In genomic region chr7:119443849-119444248, GRCm38 (mm10) we compare ENCODE assay signal across 19 mouse cellular contexts. TPM values are rescaled to one million over a fixed set of nuclear protein-coding genes. Genes with fewer than 3 reads are reported as not detected.
A peak's percentile ranks its signal among the peaks of the same experiment; 100 is the strongest.
DNase-seq lines count a peak whose midpoint lies in the region; ATAC-seq and TF ChIP-seq lines count a peak whose summit lies in the region.
"Had no signal": no experiment of that assay in that cellular context is flagged by ENCODE, and none has a peak within 500 bp of the region (broad histone marks: within the 10 kb centered on the region; RNA-seq: fewer than 3 reads in every experiment).

No protein-coding gene starts in this region.

- no peak overlapping the region for H3K9ac ChIP-seq in forebrain, postnatal 0 days
- H3K9ac ChIP-seq in forebrain, embryonic 13.5 days = no peak overlapping the region
- H3K9ac ChIP-seq in MEL (ENCODE audit: control insufficient read depth, low read depth, low read length, poor library complexity, severe bottlenecking) = no peak overlapping the region
- H3K9ac ChIP-seq: lung, embryonic 15.5 days had no signal

- intact Hi-C loops in left cerebral cortex, postnatal 14 days (cut with DNase I) = loop anchor here (5.0 to 10.0 kb wide), 3 partner anchors 71 to 679 kb away; partner anchors contain the start of gene Acsm5
- intact Hi-C loops in left cerebral cortex, postnatal 36 days (cut with DNase I) = loop anchor here (2.0 kb wide), 2 partner anchors 17 to 427 kb away; no protein-coding TSS in a partner anchor

- no peak overlapping the region for H3K27ac ChIP-seq in forebrain, postnatal 0 days (ENCODE audit: low read depth, low read length)
- H3K27ac ChIP-seq in forebrain, embryonic 13.5 days = no peak overlapping the region
- no peak overlapping the region for H3K27ac ChIP-seq in MEL (ENCODE audit: control insufficient read depth, low read depth, low read length)
- H3K27ac ChIP-seq: heart, adult 2 months; lung, embryonic 15.5 days had no signal

- no peak overlapping the region for H3K4me3 ChIP-seq in forebrain, postnatal 0 days (ENCODE audit: low read depth, low read length)
- no peak overlapping the region for H3K4me3 ChIP-seq in forebrain, embryonic 13.5 days
- no peak overlapping the region for H3K4me3 ChIP-seq in MEL (ENCODE audit: control insufficient read depth in 1 of 2, insufficient read depth in 1 of 2, low read depth in 2 of 2, low read length in 2 of 2)
- H3K4me3 ChIP-seq: heart, adult 2 months; lung, embryonic 15.5 days had no signal

- H3K36me3 ChIP-seq in forebrain, postnatal 0 days (ENCODE audit: insufficient read depth) = no peaks in the 10 kb centered on the region
- no peaks in the 10 kb centered on the region for H3K36me3 ChIP-seq in forebrain, embryonic 13.5 days (ENCODE audit: poor library complexity, severe bottlenecking)
- no peaks in the 10 kb centered on the region for H3K36me3 ChIP-seq in MEL (ENCODE audit: control insufficient read depth in 1 of 2, insufficient read depth in 2 of 2, low read length in 2 of 2)
- H3K36me3 ChIP-seq: lung, embryonic 15.5 days had no signal

- no peak for ATAC-seq in forebrain, postnatal 0 days
- no peak for ATAC-seq in forebrain, embryonic 13.5 days
- ATAC-seq: CD4-positive, CD25-positive, alpha-beta regulatory T cell, adult 4 months had no signal

- TF ChIP-seq RAD21 in MEL (IDR thresholded peaks at IDR 0.05; ENCODE audit: low read depth, low read length) = peak; percentile 12

- DNase-seq in forebrain, postnatal 0 days = peak; percentile 63
- DNase-seq in left cerebral cortex, postnatal 14 days (ENCODE audit: low spot score in 2 of 2) = peak; percentile 23 to 34
- DNase-seq in left cerebral cortex, postnatal 36 days (ENCODE audit: low spot score in 2 of 2) = no peak
- DNase-seq in MEL (ENCODE audit: low read depth, low spot score) = peak; percentile 4
- DNase-seq in brain, embryonic 14.5 days (ENCODE audit: low read depth) = peak; percentile 49
- no peak for DNase-seq in lung, adult 18-20 months
- no peak for DNase-seq in kidney, postnatal 14 days
- DNase-seq: cerebellum, postnatal 36 days; heart, adult 2 months; heart, postnatal 10 days; liver; spleen, adult 18-20 months; thymus, postnatal 4 days had no signal

- H3K79me2 ChIP-seq in MEL (ENCODE audit: control insufficient read depth, insufficient read depth, low read length, poor library complexity) = no peaks in the 10 kb centered on the region

- no peaks in the 10 kb centered on the region for H3K27me3 ChIP-seq in forebrain, postnatal 0 days (ENCODE audit: insufficient read depth, low read length)
- no peaks in the 10 kb centered on the region for H3K27me3 ChIP-seq in forebrain, embryonic 13.5 days
- H3K27me3 ChIP-seq in MEL (ENCODE audit: control insufficient read depth in 1 of 2, insufficient read depth in 2 of 2, low read length in 2 of 2) = no peaks in the 10 kb centered on the region
- H3K27me3 ChIP-seq: lung, embryonic 15.5 days had no signal

- H3K4me2 ChIP-seq in forebrain, postnatal 0 days (ENCODE audit: low read depth) = no peak overlapping the region
- H3K4me2 ChIP-seq in forebrain, embryonic 13.5 days = no peak overlapping the region
- H3K4me2 ChIP-seq: lung, embryonic 15.5 days had no signal

- 59% methylated on average over 4 of the region's 4 CpGs for WGBS in forebrain, postnatal 0 days
- 63% methylated on average over 4 of the region's 4 CpGs for WGBS in forebrain, embryonic 13.5 days

- TF ChIP-seq CTCF in forebrain, postnatal 0 days (IDR thresholded peaks at IDR 0.05; ENCODE audit: low read depth) = peak; percentile 66
- TF ChIP-seq CTCF in MEL (IDR thresholded peaks at IDR 0.05 in 2 of 3, conservative IDR thresholded peaks at IDR 0.05 in 1 of 3; ENCODE audit: control insufficient read depth in 1 of 3, insufficient read depth in 1 of 3, low read depth in 2 of 3, low read length in 3 of 3, poor library complexity in 1 of 3, severe bottlenecking in 1 of 3) = peak in 2 of 3 experiments; percentile 3 to 26; a peak in 1 of 6 replicates
- TF ChIP-seq CTCF in brain, embryonic 14.5 days (IDR thresholded peaks at IDR 0.05; ENCODE audit: borderline replicate concordance, extremely low read depth, insufficient read depth, insufficient read length) = peak; percentile 43; the same call in 1 of the 2 replicates

- no peak for TF ChIP-seq EP300 in MEL (IDR thresholded peaks at IDR 0.05; ENCODE audit: low read depth in 1 of 2, low read length in 2 of 2)

- no peak for TF ChIP-seq POLR2A in MEL (IDR thresholded peaks at IDR 0.05; ENCODE audit: control insufficient read depth in 1 of 2, insufficient read depth in 1 of 2, low read depth in 1 of 2, low read length in 2 of 2, poor library complexity in 1 of 2)
- TF ChIP-seq POLR2A in brain, embryonic 14.5 days (IDR thresholded peaks at IDR 0.05; ENCODE audit: borderline replicate concordance, extremely low read depth, insufficient read depth, insufficient read length, poor library complexity, severe bottlenecking) = no peak

- no peaks in the 10 kb centered on the region for H3K9me3 ChIP-seq in forebrain, postnatal 0 days (ENCODE audit: low read length)
- no peaks in the 10 kb centered on the region for H3K9me3 ChIP-seq in forebrain, embryonic 13.5 days (replicated peaks)
- H3K9me3 ChIP-seq in MEL (replicated peaks; ENCODE audit: insufficient read depth, low read length) = no peaks in the 10 kb centered on the region
- H3K9me3 ChIP-seq: lung, embryonic 15.5 days had no signal

- H3K4me1 ChIP-seq in forebrain, postnatal 0 days (ENCODE audit: insufficient read depth) = no peaks in the 10 kb centered on the region
- no peaks in the 10 kb centered on the region for H3K4me1 ChIP-seq in forebrain, embryonic 13.5 days
- peaks cover 0 to 3% of the 10 kb centered on the region in 2 experiments; a peak in 2 of 4 replicates for H3K4me1 ChIP-seq in MEL (ENCODE audit: control insufficient read depth in 1 of 2, insufficient read depth in 2 of 2, low read length in 2 of 2)
- H3K4me1 ChIP-seq: lung, embryonic 15.5 days had no signal

TF ChIP-seq in MEL, 35 proteins besides CTCF, POLR2A, EP300 and RAD21:
- TF ChIP-seq SMC3 (IDR thresholded peaks at IDR 0.05; ENCODE audit: low read depth, low read length) (peak; percentile 39), ZC3H11A (IDR thresholded peaks at IDR 0.05; ENCODE audit: low read depth, low read length) (no peak), MYB (IDR thresholded peaks at IDR 0.05; ENCODE audit: low read depth, low read length) (no peak), ELF1 (IDR thresholded peaks at IDR 0.05; ENCODE audit: low read depth, low read length) (no peak)

RNA-seq across cellular contexts. Expression of gene Gp2, which starts 15.2 kb away (rescaled TPM):
- not detected in 2 replicates for total RNA-seq in forebrain, postnatal 0 days (2014; rRNA removed)
- polyA plus RNA-seq in forebrain, postnatal 0 days (2015; fragmentation: Nextera tagmentation; extraction: Ambion mirVana) = not detected in 2 replicates
- polyA plus RNA-seq in forebrain, embryonic 13.5 days (2015; fragmentation: Nextera tagmentation; extraction: Ambion mirVana) = not detected in 2 replicates
- not detected for total RNA-seq in left cerebral cortex, postnatal 14 days (2021)
- total RNA-seq in left cerebral cortex, postnatal 36 days (2021) = not detected
- total RNA-seq in MEL (2012; rRNA removed) = not detected in 2 replicates
- polyA plus RNA-seq in MEL (2012; ENCODE audit: insufficient read depth in 1 of 2, insufficient read length in 2 of 2, low read depth in 1 of 2, low replicate concordance in 2 of 2, missing spikeins in 1 of 2) = not detected
- polyA plus RNA-seq in brain, embryonic 14.5 days (2012; rRNA removed) = not detected in 2 replicates
- total RNA-seq: heart, adult 2 months; layer of hippocampus, postnatal 36 days; megakaryocyte, adult 5-6 weeks had no signal
- polyA plus RNA-seq: CD4-positive, CD25-positive, alpha-beta regulatory T cell, adult 4 months; lung, embryonic 15.5 days had no signal

RNA-seq across cellular contexts. Expression of gene Umod, which starts 35.2 kb away (rescaled TPM):
- not detected in 2 replicates for total RNA-seq in forebrain, postnatal 0 days (2014; rRNA removed)
- not detected in 2 replicates for polyA plus RNA-seq in forebrain, postnatal 0 days (2015; fragmentation: Nextera tagmentation; extraction: Ambion mirVana)
- not detected in 2 replicates for polyA plus RNA-seq in forebrain, embryonic 13.5 days (2015; fragmentation: Nextera tagmentation; extraction: Ambion mirVana)
- total RNA-seq in left cerebral cortex, postnatal 14 days (2021) = not detected
- not detected for total RNA-seq in left cerebral cortex, postnatal 36 days (2021)
- total RNA-seq in MEL (2012; rRNA removed) = not detected in 2 replicates
- polyA plus RNA-seq in MEL (2012; ENCODE audit: insufficient read depth in 1 of 2, insufficient read length in 2 of 2, low read depth in 1 of 2, low replicate concordance in 2 of 2, missing spikeins in 1 of 2) = not detected
- polyA plus RNA-seq in brain, embryonic 14.5 days (2012; rRNA removed) = not detected in 2 replicates
- total RNA-seq: heart, adult 2 months; heart, postnatal 10 days; layer of hippocampus, postnatal 36 days; megakaryocyte, adult 5-6 weeks had no signal
- polyA plus RNA-seq: CD4-positive, CD25-positive, alpha-beta regulatory T cell, adult 4 months; lung, embryonic 15.5 days; stomach, embryonic 16.5 days had no signal

Comparison
In these comparisons a context has a peak if more than half of its experiments do, and no peak if none do; other contexts are left out.
1. DNase-seq: peak in forebrain, postnatal 0 days (single experiment), left cerebral cortex, postnatal 14 days (2 of 2), MEL (single experiment) and brain, embryonic 14.5 days (single experiment); none in left cerebral cortex, postnatal 36 days (0 of 2), lung, adult 18-20 months (0 of 2) and kidney, postnatal 14 days (single experiment).
2. CTCF ChIP-seq: peak in every context shown above with its lines; median percentile 66 in forebrain, postnatal 0 days; 43 in brain, embryonic 14.5 days; 14 in MEL.